Mouse (Mus musculus): ENCODE measurements around the gene Grin2b. TPM values are rescaled to one million over a fixed set of nuclear protein-coding genes. Genes with fewer than 3 reads are reported as not detected.

The Grin2b gene
- total and polyA plus RNA-seq, 3 experiments = not detected

- Histone ChIP-seq H3K4me2 (ENCODE audit: insufficient read depth, low read depth, poor library complexity, severe bottlenecking) (no peak overlapping the region), H3K4me3 (replicated peaks in 1 of 3; ENCODE audit: low read depth in 2 of 3, low read length in 2 of 3, poor library complexity in 1 of 3) (no peak overlapping the region), H3K27me3 (replicated peaks) (no peaks in the 10 kb centered on the region), H3K36me3 (replicated peaks in 1 of 2; ENCODE audit: control insufficient read depth in 1 of 2, insufficient read depth in 1 of 2, low read length in 1 of 2) (no peaks in the 10 kb centered on the region), H3K27ac (ENCODE audit: insufficient read depth, low read depth) (no peak overlapping the region), H3K9me3 (replicated peaks; ENCODE audit: low read length) (peaks cover 14% of the 10 kb centered on the region), H3K4me1 (ENCODE audit: control insufficient read depth in 1 of 2, insufficient read depth in 2 of 2) (no peaks in the 10 kb centered on the region), H3K79me2 (replicated peaks; ENCODE audit: control insufficient read depth, extremely low read depth, insufficient read depth, poor library complexity, severe bottlenecking) (no peaks in the 10 kb centered on the region), H3K9ac (ENCODE audit: insufficient read depth, low read depth) (no peak overlapping the region)
- in situ Hi-C loops (cut with MboI; ENCODE audit: low pct_ligation_motif_present, low pct_unique_long_range_greater_than_20kb, low sequenced_read_pairs) = no loop called here
- no peak for DNase-seq (ENCODE audit: extremely low read depth)
- TF ChIP-seq NRF1 (IDR thresholded peaks at IDR 0.05; ENCODE audit: low read depth, low read length) (no peak), POLR2AphosphoS2 (IDR thresholded peaks at IDR 0.05; ENCODE audit: low read depth, low read length) (no peak)
- dilution Hi-C loops (cut with MboI; ENCODE audit: extremely low pct_ligation_motif_present, extremely low pct_unique_long_range_greater_than_20kb, low sequenced_read_pairs) = no loop called here
These were observed 26.5 kb upstream of the Grin2b start for GRCm38 (mm10) chr6:136199814-136200213.

- dilution Hi-C loops (cut with MboI; ENCODE audit: extremely low pct_ligation_motif_present, extremely low pct_unique_long_range_greater_than_20kb, low sequenced_read_pairs) = no loop called here
These were observed 21.3 kb upstream of the Grin2b start for GRCm38 (mm10) chr6:136194616-136195015.

GRCm38 (mm10) chr6:136178066-136178465 is 4.8 kb upstream of the Grin2b start:
- no peaks in the 10 kb centered on the region for H3K4me1 ChIP-seq (ENCODE audit: control insufficient read depth in 1 of 2, insufficient read depth in 2 of 2)
- in situ Hi-C loops (cut with MboI; ENCODE audit: low pct_ligation_motif_present, low pct_unique_long_range_greater_than_20kb, low sequenced_read_pairs) = no loop called here
- no peak for TF ChIP-seq ELF1 (IDR thresholded peaks at IDR 0.05; ENCODE audit: low read depth, low read length)
- TF ChIP-seq USF1 (IDR thresholded peaks at IDR 0.05; ENCODE audit: low read depth, low read length) = no peak
- TF ChIP-seq TCF12 (IDR thresholded peaks at IDR 0.05; ENCODE audit: low read depth, low read length) = no peak
- TF ChIP-seq MEF2A (IDR thresholded peaks at IDR 0.05; ENCODE audit: borderline replicate concordance, low read depth, low read length) = no peak
- DNase-seq (ENCODE audit: extremely low read depth) = no peak
- H3K27ac ChIP-seq (ENCODE audit: insufficient read depth, low read depth) = no peak overlapping the region
- dilution Hi-C loops (cut with MboI; ENCODE audit: extremely low pct_ligation_motif_present, extremely low pct_unique_long_range_greater_than_20kb, low sequenced_read_pairs) = no loop called here
- no peaks in the 10 kb centered on the region for H3K79me2 ChIP-seq (replicated peaks; ENCODE audit: control insufficient read depth, extremely low read depth, insufficient read depth, poor library complexity, severe bottlenecking)
- no peak overlapping the region for H3K9ac ChIP-seq (ENCODE audit: insufficient read depth, low read depth)
- no peak overlapping the region for H3K4me2 ChIP-seq (ENCODE audit: insufficient read depth, low read depth, poor library complexity, severe bottlenecking)
- H3K36me3 ChIP-seq (replicated peaks in 1 of 2; ENCODE audit: control insufficient read depth in 1 of 2, insufficient read depth in 1 of 2, low read length in 1 of 2) = no peaks in the 10 kb centered on the region
- H3K4me3 ChIP-seq (replicated peaks in 1 of 3; ENCODE audit: low read depth in 2 of 3, low read length in 2 of 3, poor library complexity in 1 of 3) = no peak overlapping the region
- peaks cover 49% of the 10 kb centered on the region for H3K9me3 ChIP-seq (replicated peaks; ENCODE audit: low read length)
- H3K27me3 ChIP-seq (replicated peaks) = no peaks in the 10 kb centered on the region

More at GRCm38 (mm10) chr6:136194616-136195015, 21.3 kb upstream of the Grin2b start:
- Histone ChIP-seq H3K4me1 (ENCODE audit: control insufficient read depth in 1 of 2, insufficient read depth in 2 of 2) (no peaks in the 10 kb centered on the region), H3K27ac (ENCODE audit: insufficient read depth, low read depth) (no peak overlapping the region), H3K9me3 (replicated peaks; ENCODE audit: low read length) (peaks cover 12% of the 10 kb centered on the region), H3K4me2 (ENCODE audit: insufficient read depth, low read depth, poor library complexity, severe bottlenecking) (no peak overlapping the region), H3K9ac (ENCODE audit: insufficient read depth, low read depth) (no peak overlapping the region), H3K27me3 (replicated peaks) (no peaks in the 10 kb centered on the region), H3K4me3 (replicated peaks in 1 of 3; ENCODE audit: low read depth in 2 of 3, low read length in 2 of 3, poor library complexity in 1 of 3) (no peak overlapping the region), H3K36me3 (replicated peaks in 1 of 2; ENCODE audit: control insufficient read depth in 1 of 2, insufficient read depth in 1 of 2, low read length in 1 of 2) (no peaks in the 10 kb centered on the region), H3K79me2 (replicated peaks; ENCODE audit: control insufficient read depth, extremely low read depth, insufficient read depth, poor library complexity, severe bottlenecking) (no peaks in the 10 kb centered on the region)
- TF ChIP-seq USF2 (conservative IDR thresholded peaks at IDR 0.05; ENCODE audit: low read depth, low read length) (no peak), POLR2A (IDR thresholded peaks at IDR 0.05; ENCODE audit: low read depth, low read length) (no peak), IRF4 (IDR thresholded peaks at IDR 0.05; ENCODE audit: low read depth, low read length) (no peak), ETS1 (conservative IDR thresholded peaks at IDR 0.05; ENCODE audit: low read depth, low read length) (no peak), CHD1 (IDR thresholded peaks at IDR 0.05; ENCODE audit: low read depth, low read length) (no peak), KAT2A (IDR thresholded peaks at IDR 0.05; ENCODE audit: insufficient replicate concordance, low read length) (no peak), MYC (IDR thresholded peaks at IDR 0.05; ENCODE audit: low read depth, low read length) (no peak), SMC3 (IDR thresholded peaks at IDR 0.05; ENCODE audit: low read depth, low read length) (no peak), NRF1 (IDR thresholded peaks at IDR 0.05; ENCODE audit: low read depth, low read length) (no peak), SIN3A (IDR thresholded peaks at IDR 0.05; ENCODE audit: low read length) (no peak), POLR2AphosphoS2 (IDR thresholded peaks at IDR 0.05; ENCODE audit: low read depth, low read length) (no peak), MEF2A (IDR thresholded peaks at IDR 0.05; ENCODE audit: borderline replicate concordance, low read depth, low read length) (no peak), CHD2 (IDR thresholded peaks at IDR 0.05; ENCODE audit: low read length) (no peak), MAZ (IDR thresholded peaks at IDR 0.05; ENCODE audit: low read depth, low read length) (no peak), UBTF (IDR thresholded peaks at IDR 0.05; ENCODE audit: low read depth, low read length) (no peak), BHLHE40 (IDR thresholded peaks at IDR 0.05; ENCODE audit: low read depth, low read length) (no peak)
- no peak for DNase-seq (ENCODE audit: extremely low read depth)
- in situ Hi-C loops (cut with MboI; ENCODE audit: low pct_ligation_motif_present, low pct_unique_long_range_greater_than_20kb, low sequenced_read_pairs) = no loop called here
